Mouse (Mus musculus) hindlimb bud, embryonic 11.5 days (tissue): ENCODE measurements around the gene Rbm25.

Experiments
- DNase-seq: peaks from one replicate; pipeline ENCODE4 v3.0.0-alpha.2; 2012; ENCODE audit warnings: low read depth, low spot score; ENCODE audit errors: extremely low spot score

Gene Rbm25

GRCm38 (mm10) chr12:83643116-83643515, 12.1 kb downstream of the Rbm25 start:
- no peak for DNase-seq

GRCm38 (mm10) chr12:83650346-83650745, 19.3 kb downstream of the Rbm25 start:
- no peak for DNase-seq

- no peak for DNase-seq
These were observed 20.4 kb downstream of the Rbm25 start for GRCm38 (mm10) chr12:83651414-83651813.

- no peak for DNase-seq
These were observed 54.4 kb downstream of the Rbm25 start for GRCm38 (mm10) chr12:83685466-83685865.

GRCm38 (mm10) chr12:83686575-83687350, 55.7 kb downstream of the Rbm25 start:
- no peak for DNase-seq

- peak; percentile 60 for DNase-seq
These were observed 56.9 kb downstream of the Rbm25 start, which contains the start of gene Psen1 for GRCm38 (mm10) chr12:83687934-83688315. TSS of gene Psen1 (plus strand) at chr12:83688152.

- DNase-seq: no peak
These were observed 57.5 kb downstream of the Rbm25 start for GRCm38 (mm10) chr12:83688316-83689086.

- DNase-seq: no peak
These were observed 58.0 kb downstream of the Rbm25 start for GRCm38 (mm10) chr12:83689087-83689432.

- DNase-seq: no peak
These were observed 63.0 kb downstream of the Rbm25 start for GRCm38 (mm10) chr12:83694011-83694410.

GRCm38 (mm10) chr12:83694669-83695068, 63.6 kb downstream of the Rbm25 start:
- DNase-seq: no peak

GRCm38 (mm10) chr12:83698637-83699036, 67.6 kb downstream of the Rbm25 start:
- no peak for DNase-seq

- no peak for DNase-seq
These were observed 70.6 kb downstream of the Rbm25 start for GRCm38 (mm10) chr12:83701608-83702007.

GRCm38 (mm10) chr12:83702796-83703195, 71.8 kb downstream of the Rbm25 start:
- DNase-seq: no peak

GRCm38 (mm10) chr12:83706951-83707350, 75.9 kb downstream of the Rbm25 start:
- no peak for DNase-seq

- DNase-seq: no peak
These were observed 77.4 kb downstream of the Rbm25 start for GRCm38 (mm10) chr12:83708160-83709092.

GRCm38 (mm10) chr12:83709934-83710333, 78.9 kb downstream of the Rbm25 start:
- DNase-seq: no peak

- DNase-seq: peak; percentile 30
These were observed 82.7 kb downstream of the Rbm25 start for GRCm38 (mm10) chr12:83713749-83714148.

- no peak for DNase-seq
These were observed 85.6 kb downstream of the Rbm25 start for GRCm38 (mm10) chr12:83716416-83717184.

GRCm38 (mm10) chr12:83719431-83719830, 88.4 kb downstream of the Rbm25 start:
- no peak for DNase-seq

GRCm38 (mm10) chr12:83721281-83721680, 90.2 kb downstream of the Rbm25 start:
- DNase-seq: no peak
